Mouse (Mus musculus) liver, embryonic 14.5 days (tissue): Measurements from ENCODE around the gene Ntng1.

ENCODE experiments used
- CTCF ChIP-seq: IDR thresholded peaks from 2 replicates; pipeline ENCODE4 v1.5.1; 2016; ENCODE audit warnings: antibody characterized with exemption, low read depth, control low read depth
- EP300 ChIP-seq: IDR thresholded peaks from 2 replicates; pipeline ENCODE4 v1.6.1; 2016; ENCODE audit warnings: antibody characterized with exemption, low read depth

- TF ChIP-seq CTCF (no peak), EP300 (no peak)
Observed at GRCm38 (mm10) chr3:109917926-109918694, 225.7 kb downstream of the Ntng1 start.
